Mouse (Mus musculus) midbrain, embryonic 10.5 days (tissue): ENCODE results near the gene Fzr1. TPM values are rescaled to one million over a fixed set of nuclear protein-coding genes. Genes with fewer than 3 reads are reported as not detected.
A peak's percentile ranks its signal among the peaks of the same experiment; 100 is the strongest.

Experiments used
- DNase-seq: peaks from one replicate; pipeline ENCODE4 v3.0.0-alpha.2; 2017; ENCODE audit warnings: low spot score
- H3K27ac ChIP-seq: fragments of 300-500 bp; sonication (generic); replicated peaks from 2 replicates; pipeline ENCODE4 v1.5.1; 2016; ENCODE audit warnings: mild to moderate bottlenecking
- H3K27me3 ChIP-seq: fragments of 300-500 bp; sonication (generic); 2 replicates; pipeline ENCODE4 v1.6.1; 2016; ENCODE audit warnings: low read depth, mild to moderate bottlenecking; ENCODE audit not compliant: poor library complexity, severe bottlenecking
- H3K36me3 ChIP-seq: fragments of 300-500 bp; sonication (generic); 2 replicates; pipeline ENCODE4 v1.6.1; 2016; ENCODE audit warnings: mild to moderate bottlenecking, moderate library complexity
- H3K4me1 ChIP-seq: fragments of 300-500 bp; sonication (generic); 2 replicates; pipeline ENCODE4 v1.6.1; 2016
- H3K4me3 ChIP-seq: fragments of 300-500 bp; sonication (generic); 2 replicates; pipeline ENCODE4 v1.5.1; 2016; ENCODE audit warnings: mild to moderate bottlenecking, moderate library complexity
- H3K9me3 ChIP-seq: fragments of 300-500 bp; sonication (generic); replicated peaks from 2 replicates; pipeline ENCODE4 v1.6.1; 2016; ENCODE audit warnings: mild to moderate bottlenecking
- WGBS: fragments of 180-500 bp; shearing (Covaris S2); methylation state at CpG from one replicate; pipeline ENCODE4 v1.1.7; 2016; 5-methylcytosine and 5-hydroxymethylcytosine counted together
- polyA plus RNA-seq: library from polyadenylated mRNA; unstranded; fragments of >200 nt; fragmentation: Nextera tagmentation; extraction: Ambion mirVana; gene quantifications from 2 replicates; pipeline ENCODE4 v1.2.1, GENCODE M21; 2016

The Fzr1 gene
- polyA plus RNA-seq, 1 experiment from 2014 or later: 138 TPM

DNA sequence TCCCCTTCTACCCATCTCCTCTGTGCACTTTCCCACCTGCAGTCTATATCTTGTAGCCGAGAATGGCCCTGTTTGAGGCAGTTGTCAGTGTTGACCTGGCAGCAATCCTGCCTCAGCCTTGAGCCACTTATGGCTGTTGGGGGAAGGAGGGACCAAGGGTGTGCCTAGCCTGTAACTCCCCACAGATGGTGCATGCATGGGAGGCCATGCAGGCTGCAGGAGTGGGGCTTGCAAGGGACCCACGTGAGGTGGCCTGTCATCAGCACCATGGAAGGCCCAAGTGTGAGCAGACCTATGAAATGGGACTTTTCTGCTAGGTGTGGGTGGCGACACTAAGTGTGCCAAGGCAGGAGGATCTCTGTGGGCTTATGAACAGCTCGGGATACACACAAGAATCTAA is 13.2 kb downstream of the Fzr1 start:
- Histone ChIP-seq H3K4me3 (peak overlapping the region; percentile 52), H3K27me3 (peaks cover 33% of the 10 kb centered on the region), H3K4me1 (peaks cover 80% of the 10 kb centered on the region), H3K36me3 (peaks cover 59% of the 10 kb centered on the region), H3K27ac (peak overlapping the region; percentile 78), H3K9me3 (no peaks in the 10 kb centered on the region)
- WGBS: 37% methylated on average over 4 of the region's 4 CpGs
- DNase-seq: no peak

GRCm38 (mm10) chr10:81364666-81365065 is 13.7 kb downstream of the Fzr1 start:
- H3K36me3 ChIP-seq: peaks cover 55% of the 10 kb centered on the region
- H3K4me1 ChIP-seq: peaks cover 85% of the 10 kb centered on the region
- peaks cover 33% of the 10 kb centered on the region for H3K27me3 ChIP-seq
- H3K27ac ChIP-seq: peak overlapping the region; percentile 78
- H3K9me3 ChIP-seq: no peaks in the 10 kb centered on the region
- WGBS: 9% methylated on average over 28 of the region's 28 CpGs
- peak overlapping the region; percentile 52 for H3K4me3 ChIP-seq
- DNase-seq: peak; percentile 40

DNA sequence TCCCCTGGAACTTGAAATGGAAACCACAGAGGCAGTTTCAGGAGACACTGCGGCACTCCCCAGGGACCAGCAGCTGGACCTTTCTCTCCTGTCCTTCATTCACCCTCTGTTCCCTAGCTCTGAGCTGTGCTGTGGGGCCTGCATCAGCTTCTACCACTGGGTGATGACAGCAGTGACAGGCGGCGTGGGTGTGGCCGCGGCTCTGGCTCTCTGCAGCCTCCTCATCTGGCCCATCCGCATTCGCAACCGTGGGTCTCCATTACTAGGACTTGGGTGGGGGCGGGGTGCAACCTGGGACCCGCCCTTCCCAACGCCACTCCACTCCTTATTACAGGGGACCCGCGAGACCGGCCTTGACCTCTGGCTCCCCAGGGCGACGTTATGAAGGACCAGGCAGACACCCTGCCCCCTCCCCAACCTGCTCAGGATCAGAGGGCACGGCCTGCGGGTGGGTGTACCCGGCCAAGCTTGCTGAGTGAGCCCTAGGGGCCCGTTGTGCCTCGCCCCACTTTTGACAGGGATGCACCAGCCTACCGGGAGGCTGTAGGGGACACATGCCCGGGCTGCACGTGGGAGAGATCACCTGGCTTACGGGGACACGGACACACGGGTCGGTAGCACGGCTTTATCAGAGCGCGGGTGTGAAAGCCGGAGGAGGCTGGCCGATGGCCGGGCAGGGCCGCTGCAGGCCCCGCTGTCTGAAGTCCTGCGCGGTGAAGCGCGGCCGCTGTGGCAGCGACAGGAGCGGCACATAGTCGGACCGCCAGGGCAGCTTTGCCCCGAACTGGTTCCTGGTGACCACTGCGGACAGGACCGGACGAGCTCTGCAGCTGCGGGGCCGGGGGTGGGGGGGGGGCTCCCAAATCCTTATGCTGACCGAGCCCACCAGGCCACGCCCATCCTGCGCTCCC is 14.6 kb downstream of the Fzr1 start:
- WGBS: 11% methylated on average over 54 of the region's 54 CpGs
- peak overlapping the region; percentile 78 for H3K27ac ChIP-seq

DNA sequence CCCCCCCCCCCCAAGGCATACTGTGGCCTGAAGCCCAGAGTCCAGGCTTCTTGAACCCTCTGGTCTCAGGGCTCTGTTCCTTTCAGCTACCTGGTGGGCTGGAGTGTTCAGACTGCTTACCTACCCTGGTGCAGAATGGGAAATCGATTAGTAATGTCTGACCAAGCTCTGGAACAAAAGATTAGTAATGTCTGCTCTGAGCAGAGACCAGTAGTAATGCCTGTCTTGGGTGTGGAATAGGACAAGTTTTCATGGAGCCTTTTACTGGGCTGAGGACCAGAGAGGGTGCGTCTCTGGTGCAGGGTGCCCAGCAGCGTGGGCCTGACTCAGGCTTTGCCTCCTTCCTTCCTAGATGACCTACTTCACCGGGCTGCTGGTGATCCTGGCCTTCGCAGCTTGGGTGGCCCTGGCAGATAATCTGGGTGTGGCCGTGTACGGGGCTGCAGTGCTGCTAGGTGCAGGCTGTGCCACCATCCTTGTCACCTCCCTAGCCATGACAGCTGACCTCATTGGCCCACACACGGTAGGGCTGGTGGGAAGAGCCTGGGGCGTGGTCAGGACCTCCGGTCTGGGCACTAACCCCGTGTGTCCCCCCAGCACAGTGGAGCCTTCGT is 15.9 kb downstream of the Fzr1 start:
- no peak for DNase-seq
- H3K4me3 ChIP-seq: 0 out of 2 replicates have a peak overlapping the region, but pooled peaks have one; percentile 52
- 71% methylated on average over 12 of the region's 12 CpGs for WGBS
- H3K36me3 ChIP-seq: peaks cover 32% of the 10 kb centered on the region
- H3K4me1 ChIP-seq: peaks cover 100% of the 10 kb centered on the region
- no peaks in the 10 kb centered on the region for H3K9me3 ChIP-seq
- H3K27me3 ChIP-seq: peaks cover 52% of the 10 kb centered on the region
- peak overlapping the region; percentile 78 for H3K27ac ChIP-seq

More for the DNA sequence above, 14.6 kb downstream of the Fzr1 start:
- Histone ChIP-seq H3K4me3 (peak overlapping the region; percentile 52), H3K9me3 (no peaks in the 10 kb centered on the region), H3K36me3 (peaks cover 45% of the 10 kb centered on the region), H3K4me1 (peaks cover 94% of the 10 kb centered on the region), H3K27me3 (peaks cover 40% of the 10 kb centered on the region)
- DNase-seq: peak; percentile 47

DNA sequence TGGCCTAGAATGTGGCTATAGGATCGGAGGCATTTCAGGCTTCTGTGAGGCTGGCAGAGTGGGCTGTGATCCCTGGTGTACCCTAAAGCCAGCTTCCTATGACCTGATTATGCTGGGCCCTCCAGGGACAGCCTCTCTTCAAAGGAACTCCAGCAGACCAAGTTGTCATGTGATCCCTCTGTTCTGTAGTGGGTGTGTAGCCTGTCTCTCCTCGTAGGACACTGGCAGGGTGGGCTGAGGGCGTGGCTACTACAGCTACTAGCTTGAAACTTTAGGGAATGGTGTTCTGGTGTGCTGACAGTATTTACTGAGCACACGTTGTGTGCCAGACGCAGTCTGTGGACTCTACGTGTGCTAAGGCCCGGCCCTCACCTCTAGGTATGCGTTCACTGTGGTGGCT is 17.6 kb downstream of the Fzr1 start:
- H3K27me3 ChIP-seq: peaks cover 64% of the 10 kb centered on the region
- H3K36me3 ChIP-seq: peaks cover 19% of the 10 kb centered on the region
- WGBS: 71% methylated on average over 8 of the region's 8 CpGs
- H3K9me3 ChIP-seq: no peaks in the 10 kb centered on the region
- no peak overlapping the region for H3K27ac ChIP-seq
- no peak for DNase-seq
- no peak overlapping the region for H3K4me3 ChIP-seq
- peaks cover 94% of the 10 kb centered on the region for H3K4me1 ChIP-seq

GRCm38 (mm10) chr10:81358841-81359240 is 19.5 kb downstream of the Fzr1 start:
- H3K9me3 ChIP-seq: no peaks in the 10 kb centered on the region
- peaks cover 88% of the 10 kb centered on the region for H3K4me1 ChIP-seq
- DNase-seq: no peak
- 56% methylated on average over 1 of the region's 1 CpGs for WGBS
- H3K27me3 ChIP-seq: peaks cover 64% of the 10 kb centered on the region
- H3K4me3 ChIP-seq: peak overlapping the region; percentile 78
- peaks cover 19% of the 10 kb centered on the region for H3K36me3 ChIP-seq
- H3K27ac ChIP-seq: peak overlapping the region; percentile 25; the same call in 1 of the 2 replicates

- Histone ChIP-seq H3K27ac (peak overlapping the region; percentile 84), H3K4me3 (peak overlapping the region; percentile 78), H3K36me3 (peaks cover 19% of the 10 kb centered on the region), H3K27me3 (peaks cover 58% of the 10 kb centered on the region), H3K4me1 (peaks cover 81% of the 10 kb centered on the region), H3K9me3 (no peaks in the 10 kb centered on the region)
- DNase-seq: no peak
- 24% methylated on average over 4 of the region's 4 CpGs for WGBS
Observed at GRCm38 (mm10) chr10:81358209-81358608, 20.1 kb downstream of the Fzr1 start.

- Histone ChIP-seq H3K36me3 (peaks cover 12% of the 10 kb centered on the region), H3K27me3 (peaks cover 48% of the 10 kb centered on the region), H3K4me3 (peak within 1 kb of the TSS; percentile 78), H3K27ac (peak within 1 kb of the TSS; percentile 84), H3K9me3 (no peaks in the 10 kb centered on the region), H3K4me1 (peaks cover 72% of the 10 kb centered on the region)
- peak; percentile 87 for DNase-seq
- 2% methylated on average over 79 of the region's 79 CpGs for WGBS
Observed at GRCm38 (mm10) chr10:81356991-81357844, 21.1 kb downstream of the Fzr1 start, which contains the start of gene Mfsd12. Gene Mfsd12 (plus strand): TSS chr10:81357491.

DNA sequence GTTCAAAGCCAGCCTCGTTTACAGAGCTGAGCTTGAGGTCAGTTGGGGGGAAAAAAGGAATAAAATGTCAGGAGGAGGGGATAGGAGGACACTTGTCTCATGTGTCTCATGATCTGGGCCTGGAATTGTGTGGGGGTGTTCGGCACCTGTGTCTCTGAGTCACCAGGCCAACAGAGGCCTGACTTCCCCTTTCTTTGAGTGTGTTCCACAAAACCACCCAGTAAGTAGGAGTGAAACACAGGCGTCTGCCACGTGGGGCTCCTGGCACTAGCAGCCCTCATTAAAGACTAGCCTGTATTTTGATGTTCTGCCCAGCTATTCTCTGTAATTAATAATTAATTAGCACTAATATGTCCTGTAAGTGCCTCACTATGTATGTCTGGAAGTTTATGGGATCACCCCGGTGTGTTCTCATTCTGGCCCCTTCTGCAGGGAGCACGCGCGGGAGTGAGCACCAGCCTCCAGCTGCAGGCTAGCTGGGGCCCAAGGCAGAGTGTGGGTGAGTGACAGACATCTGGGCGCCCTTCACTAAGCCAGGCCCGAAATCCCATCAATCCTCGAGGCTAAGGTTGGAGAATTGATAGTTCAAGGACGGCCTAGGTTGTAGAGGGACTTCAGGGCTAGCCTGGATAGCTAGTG is 21.8 kb downstream of the Fzr1 start:
- Histone ChIP-seq H3K4me1 (peaks cover 71% of the 10 kb centered on the region), H3K27me3 (peaks cover 43% of the 10 kb centered on the region), H3K36me3 (peaks cover 5% of the 10 kb centered on the region), H3K4me3 (peak overlapping the region; percentile 78), H3K9me3 (no peaks in the 10 kb centered on the region), H3K27ac (peak overlapping the region; percentile 53; the same call in 1 of the 2 replicates)
- WGBS: 61% methylated on average over 12 of the region's 12 CpGs
- no peak for DNase-seq

DNA sequence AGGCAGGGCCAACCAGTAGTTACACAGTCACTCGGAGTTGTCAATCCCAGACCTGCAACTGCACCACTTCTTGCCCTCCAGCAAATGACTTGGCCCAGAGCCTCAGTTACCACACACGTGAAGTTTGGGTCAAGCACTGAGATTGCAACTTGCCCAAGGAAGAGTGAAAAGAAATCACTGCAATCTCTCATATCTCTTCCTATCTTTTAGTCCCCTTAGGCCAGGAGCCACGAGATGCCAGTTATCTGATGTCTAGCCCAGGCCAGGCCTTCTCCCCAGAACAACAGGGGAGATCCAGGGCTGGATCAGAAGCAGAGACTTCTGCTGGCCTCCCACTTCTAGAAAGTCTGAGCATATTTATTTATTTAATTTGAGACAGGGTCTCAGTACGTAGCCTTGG is 22.8 kb downstream of the Fzr1 start:
- no peaks in the 10 kb centered on the region for H3K36me3 ChIP-seq
- H3K27me3 ChIP-seq: peaks cover 43% of the 10 kb centered on the region
- no peak overlapping the region for H3K27ac ChIP-seq
- H3K4me1 ChIP-seq: peaks cover 69% of the 10 kb centered on the region
- H3K4me3 ChIP-seq: no peak overlapping the region
- no peak for DNase-seq
- no peaks in the 10 kb centered on the region for H3K9me3 ChIP-seq
- 87% methylated on average over 4 of the region's 4 CpGs for WGBS

- 57% methylated on average over 9 of the region's 9 CpGs for WGBS
- Histone ChIP-seq H3K27me3 (peaks cover 43% of the 10 kb centered on the region), H3K36me3 (no peaks in the 10 kb centered on the region), H3K4me1 (peaks cover 65% of the 10 kb centered on the region), H3K4me3 (no peak overlapping the region), H3K27ac (no peak overlapping the region; the same call in 1 of the 2 replicates), H3K9me3 (no peaks in the 10 kb centered on the region)
- no peak for DNase-seq
Observed at GRCm38 (mm10) chr10:81354738-81355477, 23.4 kb downstream of the Fzr1 start.
